Mouse (Mus musculus) brain, embryonic 14.5 days (tissue): ENCODE results near the gene Apln.

Experiments
- CTCF ChIP-seq: fragments of 200-500 bp; IDR thresholded peaks from 2 replicates; pipeline ENCODE4 v1.5.1; 2012; ENCODE audit warnings: inconsistent platforms, mild to moderate bottlenecking, moderate library complexity, borderline replicate concordance; ENCODE audit not compliant: insufficient read depth, insufficient read length; ENCODE audit errors: extremely low read depth
- POLR2A ChIP-seq: fragments of 200-500 bp; IDR thresholded peaks from 2 replicates; pipeline ENCODE4 v1.6.1; 2012; ENCODE audit warnings: mild to moderate bottlenecking, inconsistent platforms, borderline replicate concordance; ENCODE audit not compliant: poor library complexity, insufficient read depth, insufficient read length, severe bottlenecking; ENCODE audit errors: extremely low read depth

DNA sequence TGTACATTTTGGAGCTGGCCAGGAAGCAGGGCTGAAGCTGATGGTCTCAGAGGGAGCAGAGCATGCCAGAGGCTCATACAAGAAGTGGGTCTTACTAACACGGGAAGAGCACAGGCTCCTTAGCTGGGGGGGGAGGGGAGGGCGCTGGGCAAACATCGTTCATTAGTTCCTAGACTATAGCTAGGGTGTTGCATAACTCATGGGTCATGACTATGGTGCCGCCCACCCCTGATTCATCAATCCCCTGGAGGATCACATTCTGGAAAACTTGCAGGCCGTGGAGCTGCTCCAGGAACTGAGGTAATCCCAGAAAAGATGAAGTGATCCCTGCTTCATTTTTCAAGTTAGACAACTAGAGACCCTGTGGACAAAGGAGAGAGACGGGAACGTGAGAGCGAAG is 46.6 kb downstream of the Apln start:
- TF ChIP-seq CTCF: no peak
- TF ChIP-seq POLR2A: no peak
